Mouse (Mus musculus) embryonic fibroblast, embryonic 13.5 days (primary cell): ENCODE measurements around the gene Olfr1437.

ENCODE experiments used
- CTCF ChIP-seq: IDR thresholded peaks from 2 replicates; pipeline ENCODE4 v1.5.1; 2011; ENCODE audit warnings: mild to moderate bottlenecking, control low read depth, low read length, moderate library complexity, borderline replicate concordance; ENCODE audit not compliant: insufficient read depth
- POLR2A ChIP-seq: IDR thresholded peaks from 2 replicates; pipeline ENCODE4 v1.6.1; 2011; ENCODE audit warnings: low read depth, mild to moderate bottlenecking, control low read depth, low read length, moderate library complexity

- TF ChIP-seq CTCF (no peak), POLR2A (no peak)
Measured at GRCm38 (mm10) chr19:12325001-12325400, at the start of gene Olfr1437.
